Mouse (Mus musculus) midbrain, embryonic 11.5 days (tissue): ENCODE results near the gene Gon7. TPM values are rescaled to one million over a fixed set of nuclear protein-coding genes. Genes with fewer than 3 reads are reported as not detected.

ENCODE experiments used
- ATAC-seq: fragments of 200-750 bp; cut with Nextera tagmentation; 2 replicates; pipeline ENCODE4 v1.8.0; 2017; ENCODE audit warnings: moderate TSS enrichment, moderate library complexity; ENCODE audit not compliant: low FRiP score
- DNase-seq: peaks from one replicate; pipeline ENCODE4 v3.0.0; 2015; ENCODE audit warnings: low spot score; ENCODE audit errors: missing footprints
- H3K27ac ChIP-seq: fragments of 300-500 bp; sonication (generic); 2 replicates; pipeline ENCODE4 v1.5.1; 2014; ENCODE audit warnings: low read depth, low read length
- H3K27me3 ChIP-seq: fragments of 300-500 bp; sonication (generic); 2 replicates; pipeline ENCODE4 v1.6.1; 2014; ENCODE audit warnings: mild to moderate bottlenecking, low read length, moderate library complexity, mixed read lengths; ENCODE audit not compliant: control insufficient read depth, insufficient read depth
- H3K36me3 ChIP-seq: fragments of 300-500 bp; sonication (generic); 2 replicates; pipeline ENCODE4 v1.6.1; 2014; ENCODE audit warnings: mild to moderate bottlenecking, low read length, moderate library complexity, mixed read lengths; ENCODE audit not compliant: control insufficient read depth, insufficient read depth
- H3K4me1 ChIP-seq: fragments of 300-500 bp; sonication (generic); 2 replicates; pipeline ENCODE4 v1.6.1; 2014; ENCODE audit warnings: low read length; ENCODE audit not compliant: control insufficient read depth, insufficient read depth
- H3K4me2 ChIP-seq: fragments of 300-500 bp; sonication (generic); 2 replicates; pipeline ENCODE4 v1.6.1; 2014; ENCODE audit warnings: mild to moderate bottlenecking, moderate library complexity
- H3K4me3 ChIP-seq: fragments of 300-500 bp; sonication (generic); 2 replicates; pipeline ENCODE4 v1.5.1; 2014; ENCODE audit warnings: low read depth, low read length
- H3K9ac ChIP-seq: fragments of 300-500 bp; sonication (generic); 2 replicates; pipeline ENCODE4 v1.6.1; 2014; ENCODE audit warnings: low read length
- H3K9me3 ChIP-seq: fragments of 300-500 bp; sonication (generic); 2 replicates; pipeline ENCODE4 v1.6.1; 2016; ENCODE audit warnings: low read length; ENCODE audit not compliant: control insufficient read depth
- WGBS: fragments of 180-500 bp; shearing (Covaris S2); extraction: QIAGEN DNeasy Blood & Tissue Kit; methylation state at CpG from one replicate; pipeline ENCODE4 v1.1.7; 2014; 5-methylcytosine and 5-hydroxymethylcytosine counted together
- polyA plus RNA-seq: library from polyadenylated mRNA; unstranded; fragments of >200 nt; fragmentation: Nextera tagmentation; extraction: Ambion mirVana; gene quantifications from 2 replicates; pipeline ENCODE4 v1.2.1, GENCODE M21; 2014

Gene Gon7
- polyA plus RNA-seq, 1 experiment from 2014 or later, result 47.7 TPM

DNA sequence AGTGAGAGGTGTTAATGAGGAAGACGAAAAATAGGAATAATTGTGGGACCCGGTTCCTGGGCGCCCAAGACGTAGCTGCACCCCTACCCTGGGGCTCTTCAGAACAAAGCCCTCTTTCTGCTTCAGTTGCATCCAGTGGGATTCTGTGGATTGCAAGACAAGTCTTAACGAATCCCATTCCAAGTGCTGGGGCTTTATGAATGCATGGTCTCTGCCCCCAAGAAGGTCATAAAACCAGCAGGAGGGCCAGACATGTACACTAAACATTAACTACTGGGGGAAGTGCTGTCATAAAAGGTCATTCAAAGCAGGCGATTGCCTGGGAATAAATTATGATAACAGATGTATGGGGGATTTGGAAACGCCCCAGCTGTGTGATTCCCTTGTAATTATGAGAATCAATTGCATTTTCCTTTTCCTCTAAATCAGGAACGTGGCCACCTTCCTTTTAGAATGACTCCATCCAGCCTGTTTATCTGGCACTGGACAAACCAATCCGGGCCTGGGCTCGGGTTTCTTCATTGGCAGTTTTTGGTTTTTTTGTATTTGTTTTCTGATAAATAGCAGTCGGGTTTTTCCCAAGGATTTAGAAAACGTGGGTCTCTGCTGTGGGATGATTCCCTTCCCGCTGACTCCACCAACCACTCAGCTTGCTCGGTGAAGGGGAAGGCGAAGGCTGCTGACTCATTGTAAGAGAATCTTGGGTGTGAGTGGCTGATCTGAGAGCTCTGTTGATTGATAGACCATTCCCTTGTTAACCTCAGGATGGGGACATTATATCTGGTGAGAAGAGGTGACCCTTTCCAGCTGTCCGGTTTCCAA, 26.6 kb downstream of the Gon7 start:
- DNase-seq (no peak), ATAC-seq (peak; percentile 65)
- Histone ChIP-seq H3K36me3 (no peaks in the 10 kb centered on the region), H3K9ac (peak overlapping the region; percentile 43), H3K27me3 (no peaks in the 10 kb centered on the region), H3K4me1 (peaks cover 15% of the 10 kb centered on the region; the same call in 1 of the 2 replicates), H3K4me3 (peak overlapping the region; percentile 2; the same call in 1 of the 2 replicates), H3K27ac (peak overlapping the region; percentile 84), H3K9me3 (no peaks in the 10 kb centered on the region), H3K4me2 (peak overlapping the region; percentile 30)
- WGBS, result 45% methylated on average over 16 of the region's 16 CpGs

DNA sequence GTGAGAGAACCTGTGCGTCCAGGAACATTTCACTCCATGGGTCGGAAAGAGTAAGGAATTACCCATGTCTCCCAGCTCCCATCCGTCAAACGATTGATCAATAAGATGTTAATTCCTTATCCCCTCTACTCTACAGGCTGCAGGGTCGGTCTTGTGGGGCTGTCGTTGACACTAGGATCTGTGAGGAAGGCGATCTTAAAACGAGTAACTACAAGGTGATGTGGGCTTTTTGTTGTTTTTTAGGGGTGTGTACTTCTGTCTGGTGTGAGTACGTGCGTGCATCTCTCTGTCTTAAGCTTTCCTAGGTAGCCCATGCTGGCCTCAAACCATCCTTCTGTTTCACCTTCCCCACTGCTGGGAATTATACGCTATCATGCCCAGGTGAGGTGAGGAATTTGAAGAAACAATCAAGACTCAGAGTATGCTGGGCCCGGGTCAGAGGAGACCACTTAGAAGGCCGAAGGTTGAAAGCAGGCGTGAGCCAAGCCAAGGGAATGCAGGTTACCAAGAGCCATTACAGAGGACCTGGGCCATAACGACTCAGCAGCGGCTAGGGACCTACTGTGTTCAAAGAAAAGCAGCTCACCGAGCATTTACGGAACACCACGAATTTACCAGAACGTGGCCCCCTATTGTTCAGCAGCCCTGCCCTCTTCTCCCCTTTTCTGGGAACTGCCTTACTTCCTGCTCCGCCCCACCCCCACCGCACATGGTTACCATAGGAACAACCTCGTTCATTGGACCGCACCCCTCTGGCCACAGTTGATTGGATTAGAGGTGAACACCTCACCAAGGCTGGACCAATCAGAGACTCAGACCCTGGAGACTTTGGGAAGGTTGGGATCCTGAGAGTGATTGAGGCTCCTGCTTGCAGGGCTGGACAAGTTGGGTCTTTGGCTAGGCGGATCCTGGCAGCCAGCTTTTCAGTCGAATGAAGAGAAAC, 27.5 kb downstream of the Gon7 start:
- ATAC-seq, result peak; percentile 99
- no peaks in the 10 kb centered on the region for H3K36me3 ChIP-seq
- H3K4me2 ChIP-seq, result peak overlapping the region; percentile 30
- peak overlapping the region; percentile 84 for H3K27ac ChIP-seq
- H3K4me3 ChIP-seq, result peak overlapping the region; percentile 2; the same call in 1 of the 2 replicates
- DNase-seq, result peak; percentile 98
- H3K9ac ChIP-seq, result peak overlapping the region; percentile 43
- WGBS, result 33% methylated on average over 26 of the region's 26 CpGs
- H3K27me3 ChIP-seq, result no peaks in the 10 kb centered on the region
- no peaks in the 10 kb centered on the region for H3K9me3 ChIP-seq
- peaks cover 15% of the 10 kb centered on the region; the same call in 1 of the 2 replicates for H3K4me1 ChIP-seq

DNA sequence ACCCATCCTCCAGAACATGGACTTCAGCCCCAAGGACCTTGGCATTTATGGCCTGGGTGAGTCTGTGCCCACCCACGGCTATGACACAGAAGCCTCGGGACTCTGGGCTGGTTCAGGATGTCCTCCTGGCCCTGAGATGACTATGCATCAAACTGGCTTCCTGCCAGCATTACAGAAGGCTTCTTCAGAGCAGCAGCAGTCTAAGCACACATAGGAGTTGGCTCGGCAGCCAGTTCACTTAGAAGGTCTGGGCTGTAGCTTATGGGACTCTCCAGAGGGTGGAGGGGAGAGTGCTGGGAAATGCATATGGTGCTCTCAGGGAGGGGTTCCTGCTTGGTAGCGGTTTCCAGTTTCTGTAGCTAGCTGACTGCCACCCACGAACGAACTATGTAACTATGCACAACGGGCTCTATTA, 31.8 kb downstream of the Gon7 start:
- ATAC-seq (no peak), DNase-seq (peak; percentile 66)
- no peaks in the 10 kb centered on the region for H3K36me3 ChIP-seq
- H3K4me1 ChIP-seq, result peaks cover 12% of the 10 kb centered on the region; the same call in 1 of the 2 replicates
- H3K9ac ChIP-seq, result no peak overlapping the region
- no peak overlapping the region for H3K4me3 ChIP-seq
- 80% methylated on average over 7 of the region's 7 CpGs for WGBS
- no peaks in the 10 kb centered on the region for H3K9me3 ChIP-seq
- no peak overlapping the region for H3K27ac ChIP-seq
- H3K27me3 ChIP-seq, result no peaks in the 10 kb centered on the region
- H3K4me2 ChIP-seq, result no peak overlapping the region

DNA sequence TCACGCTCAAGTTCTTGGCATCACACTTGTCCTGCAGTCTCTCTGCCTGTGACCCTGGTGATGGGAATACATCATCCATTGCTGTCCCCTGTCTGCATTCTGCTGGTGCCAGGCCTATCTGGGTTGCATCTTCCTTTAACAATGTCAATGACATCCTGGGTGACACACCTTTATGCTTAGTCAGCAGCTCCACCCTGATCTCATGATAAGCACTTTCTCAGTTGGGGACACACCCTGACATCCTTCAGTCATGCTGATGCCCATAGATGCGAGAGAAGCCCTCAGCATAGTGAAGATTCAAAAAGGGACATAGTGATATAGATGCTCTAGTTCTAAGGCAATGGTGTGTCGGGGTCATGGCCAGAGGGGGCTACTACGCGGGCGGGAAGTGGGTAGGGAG, 32.5 kb downstream of the Gon7 start:
- Histone ChIP-seq H3K36me3 (no peaks in the 10 kb centered on the region), H3K4me3 (no peak overlapping the region), H3K4me2 (no peak overlapping the region), H3K27me3 (no peaks in the 10 kb centered on the region), H3K27ac (no peak overlapping the region), H3K9me3 (no peaks in the 10 kb centered on the region), H3K4me1 (peaks cover 9% of the 10 kb centered on the region; the same call in 1 of the 2 replicates), H3K9ac (no peak overlapping the region)
- DNase-seq, result peak; percentile 59
- ATAC-seq, result no peak
- WGBS, result 92% methylated on average over 6 of the region's 6 CpGs

DNA sequence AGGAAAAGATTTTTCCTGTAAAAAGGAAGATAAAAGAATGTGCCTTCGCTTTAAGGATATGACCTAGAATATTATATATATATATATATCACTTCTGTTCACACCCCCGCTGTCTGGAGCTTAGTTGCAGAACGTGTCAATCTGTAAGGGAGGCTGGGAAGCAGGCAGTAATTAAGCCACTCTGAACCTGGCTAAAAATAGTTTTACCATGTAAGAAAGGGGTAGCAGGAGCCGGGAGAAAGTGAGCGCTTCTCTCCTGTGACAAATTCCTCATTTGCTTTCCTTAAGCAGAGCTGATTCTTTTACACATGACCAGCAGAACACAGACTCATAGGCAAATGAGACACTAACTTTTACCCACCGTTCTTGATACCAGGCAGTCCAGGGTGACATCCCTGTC, 33.7 kb downstream of the Gon7 start:
- no peak for DNase-seq
- Histone ChIP-seq H3K4me2 (no peak overlapping the region), H3K9me3 (no peaks in the 10 kb centered on the region), H3K27ac (no peak overlapping the region), H3K27me3 (no peaks in the 10 kb centered on the region), H3K4me1 (0 out of 2 replicates have a peak, but pooled peaks cover 3% of the 10 kb centered on the region), H3K4me3 (no peak overlapping the region), H3K36me3 (no peaks in the 10 kb centered on the region), H3K9ac (no peak overlapping the region)
- 89% methylated on average over 6 of the region's 6 CpGs for WGBS
- no peak for ATAC-seq

DNA sequence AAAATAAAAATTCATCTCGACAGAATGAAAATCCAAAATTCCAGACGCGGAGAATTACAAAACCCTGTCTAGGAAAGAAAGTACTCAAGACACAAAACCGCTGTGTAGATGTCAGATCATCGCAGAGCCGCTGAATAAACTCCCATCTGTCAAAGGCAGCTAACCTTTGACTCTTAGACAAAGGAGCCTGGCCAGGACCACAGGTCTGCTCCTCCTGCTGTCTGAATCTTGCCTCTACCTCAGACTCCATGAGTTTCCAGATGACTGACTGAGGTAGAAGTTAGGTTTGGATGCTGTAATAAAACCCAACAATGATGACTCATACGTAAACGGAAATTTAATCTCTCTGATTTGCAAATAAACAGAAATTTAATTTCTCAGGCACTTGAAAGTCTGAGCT, 34.6 kb downstream of the Gon7 start:
- no peak overlapping the region for H3K4me3 ChIP-seq
- 64% methylated on average over 8 of the region's 8 CpGs for WGBS
- ATAC-seq, result no peak
- 0 out of 2 replicates have a peak, but pooled peaks cover 3% of the 10 kb centered on the region for H3K4me1 ChIP-seq
- no peak overlapping the region for H3K4me2 ChIP-seq
- no peaks in the 10 kb centered on the region for H3K9me3 ChIP-seq
- peak; percentile 84 for DNase-seq
- H3K27me3 ChIP-seq, result no peaks in the 10 kb centered on the region
- H3K36me3 ChIP-seq, result no peaks in the 10 kb centered on the region
- H3K27ac ChIP-seq, result no peak overlapping the region
- no peak overlapping the region for H3K9ac ChIP-seq

DNA sequence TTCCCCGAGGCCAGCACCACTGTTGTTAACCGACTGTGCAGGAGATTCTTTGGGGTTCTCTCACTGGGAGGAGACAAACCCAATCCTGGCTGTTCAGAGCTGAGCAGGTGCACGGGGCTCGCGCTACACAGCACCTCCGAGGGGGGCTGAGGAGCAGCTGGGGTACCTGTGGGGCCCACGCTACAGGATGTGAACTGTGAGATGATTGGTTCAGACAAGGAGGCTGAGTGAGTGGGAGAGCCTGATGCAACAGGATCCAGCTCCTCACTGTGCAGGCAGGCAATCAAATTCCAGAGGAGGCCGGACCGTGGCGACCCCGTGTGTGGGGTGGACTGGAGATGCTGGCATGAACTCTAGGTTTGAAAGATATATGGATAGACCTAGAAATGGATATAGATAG, 35.2 kb downstream of the Gon7 start:
- WGBS, result 56% methylated on average over 11 of the region's 11 CpGs
- Histone ChIP-seq H3K27me3 (no peaks in the 10 kb centered on the region), H3K36me3 (no peaks in the 10 kb centered on the region), H3K4me1 (0 out of 2 replicates have a peak, but pooled peaks cover 3% of the 10 kb centered on the region), H3K9me3 (no peaks in the 10 kb centered on the region), H3K4me2 (no peak overlapping the region), H3K9ac (no peak overlapping the region), H3K4me3 (no peak overlapping the region), H3K27ac (no peak overlapping the region)
- no peak for DNase-seq
- peak; percentile 23; the same call in 1 of the 2 replicates for ATAC-seq

DNA sequence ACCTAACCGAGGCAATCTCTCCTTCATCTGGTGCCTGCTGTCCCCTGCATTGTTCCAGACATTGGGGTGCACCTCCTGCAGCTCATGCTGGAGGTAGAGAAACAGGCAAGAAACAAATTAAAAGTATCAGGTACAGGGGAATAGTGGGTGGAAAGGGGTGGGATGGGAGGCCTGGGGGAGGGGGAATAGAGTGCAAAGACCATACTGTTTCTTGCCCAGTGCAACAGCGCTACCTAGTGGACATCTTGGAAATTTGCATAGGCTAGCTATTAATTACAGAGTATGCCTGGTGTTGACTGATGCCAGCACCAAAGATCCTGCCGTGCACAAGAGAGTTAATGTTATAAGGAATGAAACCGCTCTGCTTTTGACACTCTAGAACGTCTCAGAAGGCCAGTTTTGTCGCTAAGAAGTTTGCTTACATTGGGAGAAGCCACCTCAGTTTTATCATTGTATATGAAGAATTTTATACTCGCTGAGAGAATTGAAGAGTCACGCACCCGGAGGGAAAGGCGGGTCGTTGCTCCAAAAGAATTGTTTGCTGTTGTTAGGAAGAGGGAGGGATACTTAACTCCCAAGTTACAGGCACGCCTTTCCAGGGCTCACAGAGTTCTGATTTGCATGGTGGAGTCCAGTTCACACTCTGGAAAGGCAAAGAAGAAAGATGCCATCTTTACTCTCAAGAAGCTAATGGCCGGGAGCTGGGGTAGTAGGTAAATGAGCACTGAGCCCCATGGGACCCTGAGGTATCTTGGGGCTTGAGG, 37.9 kb downstream of the Gon7 start:
- H3K4me2 ChIP-seq, result peak overlapping the region; percentile 9; the same call in 1 of the 2 replicates
- peak; percentile 81 for ATAC-seq
- WGBS, result 29% methylated on average over 13 of the region's 13 CpGs
- no peak overlapping the region for H3K4me3 ChIP-seq
- no peak overlapping the region for H3K9ac ChIP-seq
- no peaks in the 10 kb centered on the region for H3K36me3 ChIP-seq
- 0 out of 2 replicates have a peak, but pooled peaks cover 3% of the 10 kb centered on the region for H3K4me1 ChIP-seq
- no peaks in the 10 kb centered on the region for H3K9me3 ChIP-seq
- H3K27ac ChIP-seq, result no peak overlapping the region
- DNase-seq, result peak; percentile 95
- H3K27me3 ChIP-seq, result no peaks in the 10 kb centered on the region
